Mouse (Mus musculus) lung, postnatal 0 days (tissue): ENCODE results near the gene Pradc1.

ENCODE experiments used
- CTCF ChIP-seq: IDR thresholded peaks from 2 replicates; pipeline ENCODE4 v1.5.1; 2016; ENCODE audit warnings: antibody characterized with exemption, mild to moderate bottlenecking
- EP300 ChIP-seq: IDR thresholded peaks from 2 replicates; pipeline ENCODE4 v1.6.1; 2016; ENCODE audit warnings: antibody characterized with exemption, mild to moderate bottlenecking, control low read depth

DNA sequence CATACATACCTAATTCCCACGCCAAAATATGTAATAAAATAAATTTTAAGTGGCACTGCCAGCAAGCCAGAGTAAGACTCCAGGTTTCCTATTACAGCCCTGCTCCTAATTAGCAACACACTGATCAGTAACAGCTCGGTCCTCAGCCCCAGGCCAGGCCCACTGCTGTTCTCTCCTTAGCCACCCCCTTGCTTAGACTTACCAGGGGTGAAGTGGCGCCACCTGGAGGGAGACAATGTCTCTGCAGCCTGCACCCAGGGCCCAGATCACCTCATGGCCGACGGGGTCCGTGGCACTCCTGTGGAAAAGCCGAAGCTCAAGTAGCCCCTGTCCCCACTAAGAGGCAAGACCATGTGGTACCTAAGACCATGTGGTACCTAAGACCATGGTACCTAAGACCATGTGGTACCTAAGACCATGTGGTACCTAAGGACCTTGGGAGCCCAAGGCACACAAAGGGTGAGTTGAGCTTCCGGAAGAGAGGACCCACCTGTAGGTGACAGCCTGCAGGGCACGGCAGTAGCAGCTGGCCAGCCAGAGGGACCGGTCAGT, 25.7 kb upstream of the Pradc1 start:
- TF ChIP-seq CTCF (peak; percentile 64), EP300 (no peak)
